Mouse (Mus musculus): ENCODE data around the gene Tut4. TPM values are rescaled to one million over a fixed set of nuclear protein-coding genes. Genes with fewer than 3 reads are reported as not detected.

Tut4 gene
- polyA plus RNA-seq, 1 experiment, result 5.2 TPM

- Histone ChIP-seq H3K79me3 (ENCODE audit: low read depth) (peaks cover 17% of the 10 kb centered on the region), H3K4me3 (ENCODE audit: insufficient read depth, poor library complexity, severe bottlenecking) (no peak overlapping the region), H3ac (ENCODE audit: control insufficient read depth, insufficient read length, low read depth) (no peak overlapping the region), H3K27me3 (ENCODE audit: control insufficient read depth, insufficient read depth, insufficient read length) (no peaks in the 10 kb centered on the region), H3K79me2 (ENCODE audit: control insufficient read depth, insufficient read depth) (peaks cover 62% of the 10 kb centered on the region), H3K36me3 (ENCODE audit: control insufficient read depth, insufficient read depth) (no peaks in the 10 kb centered on the region)
- no peak for TF ChIP-seq MYOD1 (IDR thresholded peaks at IDR 0.05; ENCODE audit: control insufficient read depth, insufficient read length, low read depth)
- no peak for TF ChIP-seq FOSL1 (IDR thresholded peaks at IDR 0.05; ENCODE audit: insufficient read depth, low read length, poor library complexity, severe bottlenecking)
- no peak for TF ChIP-seq MAX (IDR thresholded peaks at IDR 0.05)
- no peak for TF ChIP-seq CEBPB (IDR thresholded peaks at IDR 0.05; ENCODE audit: low read depth)
- TF ChIP-seq MYOG (IDR thresholded peaks at IDR 0.05; ENCODE audit: control insufficient read depth, extremely low read depth, insufficient read length), result no peak
- TF ChIP-seq CTCF (IDR thresholded peaks at IDR 0.05; ENCODE audit: control insufficient read depth, insufficient read depth, insufficient read length), result no peak
- no peak for TF ChIP-seq USF1 (IDR thresholded peaks at IDR 0.05; ENCODE audit: low read depth)
Observed at GRCm38 (mm10) chr4:108461262-108461903, 2.2 kb downstream of the Tut4 start.

DNA sequence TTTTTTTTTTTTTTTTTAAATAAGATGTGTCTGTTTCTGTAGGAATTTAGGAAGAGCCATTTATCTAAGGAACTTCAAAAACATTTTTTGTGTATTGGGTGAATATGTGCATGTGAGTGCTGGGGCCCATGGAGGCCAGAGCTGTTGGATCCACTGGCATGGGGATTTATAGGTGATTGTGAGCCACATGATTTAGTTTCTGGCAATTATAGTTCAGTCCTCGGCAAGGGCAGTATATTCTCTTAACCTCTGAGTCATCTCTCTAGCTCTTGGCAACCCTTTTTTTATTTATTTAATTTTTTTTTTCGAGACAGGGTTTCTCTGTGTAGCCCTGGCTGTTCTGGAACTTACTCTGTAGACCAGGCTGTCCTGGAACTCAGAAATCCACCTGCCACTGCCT is 14.4 kb downstream of the Tut4 start:
- Histone ChIP-seq H3K79me3 (ENCODE audit: low read depth) (peaks cover 22% of the 10 kb centered on the region), H3ac (ENCODE audit: control insufficient read depth, insufficient read length, low read depth) (no peak overlapping the region), H3K27me3 (ENCODE audit: control insufficient read depth, insufficient read depth, insufficient read length) (no peaks in the 10 kb centered on the region), H3K4me3 (ENCODE audit: insufficient read depth, poor library complexity, severe bottlenecking) (no peak overlapping the region), H3K36me3 (ENCODE audit: control insufficient read depth, insufficient read depth) (no peaks in the 10 kb centered on the region), H3K79me2 (ENCODE audit: control insufficient read depth, insufficient read depth) (peaks cover 76% of the 10 kb centered on the region)
- TF ChIP-seq MYOG (IDR thresholded peaks at IDR 0.05; ENCODE audit: control insufficient read depth, extremely low read depth, insufficient read length) (no peak), FOSL1 (IDR thresholded peaks at IDR 0.05; ENCODE audit: insufficient read depth, low read length, poor library complexity, severe bottlenecking) (no peak), MYOD1 (IDR thresholded peaks at IDR 0.05; ENCODE audit: control insufficient read depth, insufficient read length, low read depth) (no peak), USF1 (IDR thresholded peaks at IDR 0.05; ENCODE audit: low read depth) (no peak), CEBPB (IDR thresholded peaks at IDR 0.05; ENCODE audit: low read depth) (no peak), CTCF (IDR thresholded peaks at IDR 0.05; ENCODE audit: control insufficient read depth, insufficient read depth, insufficient read length) (no peak), MAX (IDR thresholded peaks at IDR 0.05) (no peak)

DNA sequence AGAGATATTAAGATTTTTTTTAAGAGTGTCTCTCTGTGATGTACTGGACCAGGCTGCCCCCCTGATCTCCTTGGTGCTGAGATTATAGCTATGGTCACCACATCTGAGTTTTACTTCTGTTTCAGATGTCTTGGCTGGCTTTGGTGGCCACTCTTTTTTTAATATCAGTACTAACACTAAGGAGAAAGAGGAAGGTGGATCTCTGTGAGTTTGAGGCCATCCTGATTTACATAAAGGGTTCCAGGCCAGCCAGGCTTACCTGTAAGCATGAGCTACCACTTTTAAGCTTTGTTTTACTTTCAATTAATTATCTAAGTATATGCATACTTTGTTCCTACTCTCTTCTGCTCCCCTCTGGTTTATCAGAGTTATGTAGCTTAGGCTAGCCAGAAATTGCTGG is 23.6 kb downstream of the Tut4 start:
- H3K79me2 ChIP-seq (ENCODE audit: control insufficient read depth, insufficient read depth), result peaks cover 1% of the 10 kb centered on the region
- TF ChIP-seq CEBPB (IDR thresholded peaks at IDR 0.05; ENCODE audit: low read depth), result no peak
- no peak for TF ChIP-seq FOSL1 (IDR thresholded peaks at IDR 0.05; ENCODE audit: insufficient read depth, low read length, poor library complexity, severe bottlenecking)
- no peak for TF ChIP-seq MYOD1 (IDR thresholded peaks at IDR 0.05; ENCODE audit: control insufficient read depth, insufficient read length, low read depth)
- TF ChIP-seq CTCF (IDR thresholded peaks at IDR 0.05; ENCODE audit: control insufficient read depth, insufficient read depth, insufficient read length), result no peak
- no peak for TF ChIP-seq MYOG (IDR thresholded peaks at IDR 0.05; ENCODE audit: control insufficient read depth, extremely low read depth, insufficient read length)
- no peak for TF ChIP-seq USF1 (IDR thresholded peaks at IDR 0.05; ENCODE audit: low read depth)
- no peak for TF ChIP-seq MAX (IDR thresholded peaks at IDR 0.05)
- no peak overlapping the region for H3K4me3 ChIP-seq (ENCODE audit: insufficient read depth, poor library complexity, severe bottlenecking)
- H3K79me3 ChIP-seq (ENCODE audit: low read depth), result peaks cover 3% of the 10 kb centered on the region
- H3K27me3 ChIP-seq (ENCODE audit: control insufficient read depth, insufficient read depth, insufficient read length), result no peaks in the 10 kb centered on the region
- no peak overlapping the region for H3ac ChIP-seq (ENCODE audit: control insufficient read depth, insufficient read length, low read depth)
- peaks cover 24% of the 10 kb centered on the region for H3K36me3 ChIP-seq (ENCODE audit: control insufficient read depth, insufficient read depth)

DNA sequence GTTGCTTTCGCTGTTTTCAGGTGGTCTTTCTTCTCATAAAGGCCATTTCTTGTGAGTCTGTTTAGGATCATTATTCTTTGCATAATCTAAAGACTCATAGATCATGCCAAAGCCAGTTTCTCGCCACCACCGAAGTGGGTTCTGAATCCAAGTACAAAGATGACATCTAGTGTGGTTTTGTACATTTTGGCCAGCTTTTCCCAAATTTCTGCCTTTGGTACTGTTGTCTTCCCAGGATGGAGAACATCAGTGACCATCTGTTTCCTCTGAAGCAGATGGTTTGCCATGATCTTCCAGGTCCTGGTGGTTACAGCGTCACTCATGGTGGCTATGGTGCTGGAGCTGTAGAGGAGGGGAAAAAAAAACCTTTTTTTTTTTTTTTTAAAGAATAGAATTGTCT is 25.0 kb downstream of the Tut4 start:
- H3K79me2 ChIP-seq (ENCODE audit: control insufficient read depth, insufficient read depth), result no peaks in the 10 kb centered on the region
- H3K4me3 ChIP-seq (ENCODE audit: insufficient read depth, poor library complexity, severe bottlenecking), result no peak overlapping the region
- H3ac ChIP-seq (ENCODE audit: control insufficient read depth, insufficient read length, low read depth), result no peak overlapping the region
- H3K36me3 ChIP-seq (ENCODE audit: control insufficient read depth, insufficient read depth), result peaks cover 30% of the 10 kb centered on the region
- no peak for TF ChIP-seq CEBPB (IDR thresholded peaks at IDR 0.05; ENCODE audit: low read depth)
- TF ChIP-seq MAX (IDR thresholded peaks at IDR 0.05), result no peak
- no peak for TF ChIP-seq CTCF (IDR thresholded peaks at IDR 0.05; ENCODE audit: control insufficient read depth, insufficient read depth, insufficient read length)
- no peak for TF ChIP-seq USF1 (IDR thresholded peaks at IDR 0.05; ENCODE audit: low read depth)
- TF ChIP-seq MYOD1 (IDR thresholded peaks at IDR 0.05; ENCODE audit: control insufficient read depth, insufficient read length, low read depth), result no peak
- no peak for TF ChIP-seq MYOG (IDR thresholded peaks at IDR 0.05; ENCODE audit: control insufficient read depth, extremely low read depth, insufficient read length)
- TF ChIP-seq FOSL1 (IDR thresholded peaks at IDR 0.05; ENCODE audit: insufficient read depth, low read length, poor library complexity, severe bottlenecking), result no peak
- H3K27me3 ChIP-seq (ENCODE audit: control insufficient read depth, insufficient read depth, insufficient read length), result no peaks in the 10 kb centered on the region
- H3K79me3 ChIP-seq (ENCODE audit: low read depth), result no peaks in the 10 kb centered on the region

DNA sequence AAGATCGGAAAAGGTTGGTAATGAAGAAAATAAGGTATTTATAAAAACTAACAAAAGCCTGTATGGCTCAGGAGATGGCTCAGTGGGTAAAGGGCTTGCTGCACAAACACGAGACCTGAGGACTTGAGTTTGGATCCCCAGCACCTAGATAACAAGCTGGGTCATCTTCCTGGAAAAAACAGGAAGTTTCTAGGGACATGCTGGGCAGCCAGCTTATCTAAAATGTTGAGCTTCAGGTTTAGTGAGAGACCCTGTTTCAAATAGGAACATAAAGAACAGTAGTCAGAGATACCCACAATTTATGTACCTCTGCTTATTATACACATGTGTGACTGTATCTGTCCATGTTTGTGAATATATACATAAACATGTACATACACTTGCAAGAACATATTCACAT is 43.8 kb downstream of the Tut4 start:
- H3K36me3 ChIP-seq (ENCODE audit: control insufficient read depth, insufficient read depth), result peaks cover 42% of the 10 kb centered on the region
- TF ChIP-seq CTCF (IDR thresholded peaks at IDR 0.05; ENCODE audit: control insufficient read depth, insufficient read depth, insufficient read length) (no peak), MAX (IDR thresholded peaks at IDR 0.05) (no peak), CEBPB (IDR thresholded peaks at IDR 0.05; ENCODE audit: low read depth) (no peak), MYOD1 (IDR thresholded peaks at IDR 0.05; ENCODE audit: control insufficient read depth, insufficient read length, low read depth) (no peak)
- H3K4me3 ChIP-seq (ENCODE audit: insufficient read depth, poor library complexity, severe bottlenecking), result no peak overlapping the region
- no peaks in the 10 kb centered on the region for H3K27me3 ChIP-seq (ENCODE audit: control insufficient read depth, insufficient read depth, insufficient read length)
- no peak overlapping the region for H3ac ChIP-seq (ENCODE audit: control insufficient read depth, insufficient read length, low read depth)
- H3K79me2 ChIP-seq (ENCODE audit: control insufficient read depth, insufficient read depth), result no peaks in the 10 kb centered on the region
- H3K79me3 ChIP-seq (ENCODE audit: low read depth), result no peaks in the 10 kb centered on the region

- no peaks in the 10 kb centered on the region for H3K27me3 ChIP-seq (ENCODE audit: control insufficient read depth, insufficient read depth, insufficient read length)
- H3K4me3 ChIP-seq (ENCODE audit: insufficient read depth, poor library complexity, severe bottlenecking), result no peak overlapping the region
- no peaks in the 10 kb centered on the region for H3K79me2 ChIP-seq (ENCODE audit: control insufficient read depth, insufficient read depth)
- no peak overlapping the region for H3ac ChIP-seq (ENCODE audit: control insufficient read depth, insufficient read length, low read depth)
- peaks cover 23% of the 10 kb centered on the region for H3K36me3 ChIP-seq (ENCODE audit: control insufficient read depth, insufficient read depth)
- no peaks in the 10 kb centered on the region for H3K79me3 ChIP-seq (ENCODE audit: low read depth)
- no peak for TF ChIP-seq MYOD1 (IDR thresholded peaks at IDR 0.05; ENCODE audit: control insufficient read depth, insufficient read length, low read depth)
- TF ChIP-seq FOSL1 (IDR thresholded peaks at IDR 0.05; ENCODE audit: insufficient read depth, low read length, poor library complexity, severe bottlenecking), result no peak
- no peak for TF ChIP-seq CEBPB (IDR thresholded peaks at IDR 0.05; ENCODE audit: low read depth)
- no peak for TF ChIP-seq MAX (IDR thresholded peaks at IDR 0.05)
- TF ChIP-seq CTCF (IDR thresholded peaks at IDR 0.05; ENCODE audit: control insufficient read depth, insufficient read depth, insufficient read length), result no peak
- no peak for TF ChIP-seq MYOG (IDR thresholded peaks at IDR 0.05; ENCODE audit: control insufficient read depth, extremely low read depth, insufficient read length)
- no peak for TF ChIP-seq USF1 (IDR thresholded peaks at IDR 0.05; ENCODE audit: low read depth)
Observed at GRCm38 (mm10) chr4:108539701-108540100, 80.5 kb downstream of the Tut4 start.
